Mouse (Mus musculus): Measurements from ENCODE around the gene Gne.

The Gne gene

GRCm38 (mm10) chr4:44083945-44084344 lies at the start of gene Gne:
Gne (minus strand) TSS chr4:44084177.
- no peak for DNase-seq

DNA sequence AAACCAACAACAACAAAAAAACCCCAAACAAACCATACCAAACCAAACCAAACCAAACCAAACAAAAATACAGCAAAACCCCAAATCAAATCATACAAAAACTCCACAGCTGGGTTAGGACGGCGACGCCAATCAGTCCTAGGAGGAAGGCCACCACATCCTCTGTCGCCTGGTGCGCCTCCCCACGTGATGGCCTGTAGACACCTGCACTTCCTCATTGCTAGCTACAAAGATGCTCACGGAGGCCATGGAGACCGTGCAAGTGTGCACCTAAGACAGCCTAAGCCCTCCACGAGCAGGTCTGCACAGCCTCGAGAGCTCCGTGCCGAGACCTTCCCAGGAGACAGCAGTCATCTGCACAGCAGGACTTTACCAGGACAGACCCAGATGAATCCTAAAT lies 42.8 kb upstream of the Gne start:
- DNase-seq, result no peak

DNA sequence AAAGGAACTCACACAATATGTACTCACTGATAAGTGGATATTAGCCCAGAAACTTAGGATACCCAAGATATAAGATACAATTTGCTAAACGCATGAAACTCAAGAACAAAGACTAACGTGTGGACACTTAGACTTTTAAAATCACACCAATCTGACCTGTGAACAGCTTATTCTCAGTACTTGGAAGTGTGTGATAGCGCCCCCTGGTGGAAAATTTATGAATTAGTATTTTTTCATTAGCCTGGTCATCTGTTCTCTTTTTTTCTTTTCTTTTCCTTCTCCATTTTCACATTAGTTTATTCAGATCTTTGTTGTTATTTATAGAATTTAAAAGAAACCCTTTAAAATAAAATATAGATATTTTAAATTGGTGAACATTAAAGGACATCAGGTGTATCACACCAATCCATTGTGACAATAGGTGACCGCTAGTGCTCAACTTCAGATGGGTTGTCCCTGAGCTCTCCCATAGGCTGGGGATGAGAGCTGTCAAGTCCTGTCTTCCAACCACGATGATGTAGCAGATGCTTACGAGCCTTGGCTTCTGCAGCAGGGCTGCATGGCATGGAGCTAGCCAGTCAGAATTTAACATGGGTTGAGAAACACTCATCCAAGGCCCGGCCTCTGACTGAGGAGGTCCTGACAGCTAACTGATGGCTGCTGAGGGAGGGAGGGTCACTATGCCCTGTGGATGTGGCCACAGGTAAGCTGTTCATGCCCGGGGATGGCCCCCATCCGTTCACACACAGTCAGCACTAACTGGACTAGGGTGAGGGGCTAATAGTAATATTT lies 35.6 kb upstream of the Gne start:
- DNase-seq, result no peak

DNA sequence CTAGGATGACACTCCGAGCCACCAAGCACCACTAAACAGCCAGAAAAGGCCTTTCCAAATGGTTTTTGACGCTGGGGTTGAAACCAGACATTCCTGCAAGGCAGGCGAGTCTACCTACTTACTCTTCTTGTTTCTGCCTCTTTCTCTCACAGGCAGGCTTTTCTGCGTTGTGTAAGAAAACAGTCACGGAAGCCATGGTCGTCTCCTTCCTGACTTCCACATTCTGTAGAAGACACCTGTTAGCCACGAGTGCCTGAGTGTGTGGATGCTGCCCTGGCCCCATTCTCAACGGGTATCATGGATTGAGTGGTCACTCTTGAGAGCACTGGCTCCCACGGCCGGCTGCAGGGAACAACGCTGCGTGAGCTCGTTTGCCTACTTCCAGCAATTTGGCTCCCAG lies 31.1 kb upstream of the Gne start:
- no peak for DNase-seq

GRCm38 (mm10) chr4:44113393-44114138 lies 29.6 kb upstream of the Gne start:
- no peak for DNase-seq

- DNase-seq, result no peak
Measured at GRCm38 (mm10) chr4:44112741-44113140, 28.8 kb upstream of the Gne start.

GRCm38 (mm10) chr4:44110771-44111170 lies 26.8 kb upstream of the Gne start:
- DNase-seq, result no peak

DNA sequence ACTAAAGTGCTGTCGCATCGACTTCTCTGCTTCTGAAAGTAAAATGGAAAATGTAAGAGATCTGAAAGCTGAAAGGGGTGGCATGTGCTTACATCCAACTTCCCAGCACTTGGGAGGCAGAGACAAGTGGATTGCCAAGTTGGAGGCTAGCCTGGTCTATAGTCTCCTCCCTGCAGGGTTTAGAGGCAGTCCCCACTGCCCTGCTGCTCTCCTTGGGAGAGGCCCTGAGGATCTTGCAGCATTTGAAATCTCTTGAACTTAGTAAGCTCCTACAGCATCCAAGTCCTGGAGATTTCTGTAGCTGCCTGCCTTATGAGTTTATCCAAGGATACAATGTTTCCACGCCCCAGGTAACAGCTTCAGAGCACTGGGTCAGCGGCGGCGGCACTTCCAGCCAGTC lies 24.3 kb upstream of the Gne start:
- DNase-seq, result no peak

- DNase-seq, result no peak
Measured at GRCm38 (mm10) chr4:44107339-44107738, 23.4 kb upstream of the Gne start.

GRCm38 (mm10) chr4:44106297-44106821 lies 22.4 kb upstream of the Gne start:
- no peak for DNase-seq

DNA sequence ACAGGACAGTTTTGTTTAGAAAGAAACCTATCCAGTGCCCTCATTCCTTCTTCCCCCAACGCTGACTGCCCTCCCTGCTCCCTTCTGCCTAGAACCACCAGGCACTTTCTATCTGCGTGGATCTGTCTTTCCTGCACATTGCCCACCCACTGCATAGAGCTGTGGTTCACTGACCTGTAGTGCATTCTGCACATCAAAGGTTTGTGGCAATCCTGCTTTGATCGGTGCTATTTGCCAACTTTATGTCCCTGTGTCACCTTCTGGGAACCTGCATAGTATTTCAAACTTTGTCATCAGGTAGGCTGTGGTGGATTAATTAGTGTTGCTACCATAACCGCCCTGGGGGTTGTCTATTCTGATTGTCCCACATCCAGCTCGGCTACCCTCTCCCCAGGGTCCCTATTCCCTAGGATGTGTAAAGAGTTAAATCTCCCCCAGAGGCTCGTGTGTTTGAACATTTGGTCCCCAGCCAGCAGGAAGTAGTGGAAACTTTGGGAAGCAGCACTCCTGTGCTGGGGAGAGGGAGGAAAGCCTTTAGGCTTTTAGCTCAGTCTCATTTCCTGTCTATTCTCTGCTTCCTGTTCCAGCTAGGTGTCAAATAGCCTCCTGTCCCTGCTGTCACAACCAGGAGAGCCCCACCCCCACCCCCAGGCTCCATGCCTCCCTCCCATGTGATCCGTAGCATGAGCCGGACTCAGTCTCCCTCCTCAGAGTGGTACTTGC lies 20.4 kb upstream of the Gne start:
- DNase-seq, result no peak

DNA sequence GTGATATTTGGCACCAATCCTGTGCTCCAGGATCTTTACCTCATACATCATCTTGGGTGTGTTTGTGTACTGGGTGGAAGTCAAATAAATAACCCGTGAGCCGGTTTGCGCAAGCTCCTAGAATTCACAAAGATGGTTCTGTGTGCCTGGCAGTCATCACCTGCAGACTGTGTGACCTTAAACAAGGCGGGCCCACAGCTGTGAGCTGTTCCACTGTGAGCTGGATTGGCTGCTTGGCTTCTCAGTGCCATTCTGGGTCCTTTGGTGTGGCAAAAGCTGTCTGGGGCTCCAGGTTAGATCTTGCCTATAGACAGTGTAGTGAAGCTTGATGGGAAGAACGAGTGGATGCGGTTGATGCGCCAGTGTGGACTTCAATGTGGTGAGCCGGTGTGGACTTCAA lies 19.6 kb upstream of the Gne start:
- DNase-seq, result no peak

GRCm38 (mm10) chr4:44097576-44098335 lies 13.8 kb upstream of the Gne start:
- DNase-seq, result no peak

DNA sequence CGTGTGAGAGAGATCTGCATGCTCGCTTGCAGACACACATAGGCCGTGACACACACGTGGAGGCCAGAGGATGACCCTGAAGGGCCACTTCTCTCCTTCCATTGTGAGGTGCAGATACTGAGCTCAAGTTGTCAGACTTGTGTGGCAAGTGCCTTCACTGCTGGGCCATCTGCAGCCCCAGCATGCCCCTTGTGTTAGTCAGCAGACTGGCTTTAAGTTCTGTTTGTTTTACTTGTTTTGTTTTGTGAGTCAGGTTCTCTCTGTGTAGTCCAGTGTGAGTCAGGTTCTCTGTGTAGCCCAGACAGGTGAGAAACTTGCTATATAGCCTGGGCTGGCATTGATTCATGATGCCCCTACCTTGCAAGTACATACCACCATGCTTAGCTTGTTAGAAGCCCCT lies 10.5 kb upstream of the Gne start:
- DNase-seq, result no peak

DNA sequence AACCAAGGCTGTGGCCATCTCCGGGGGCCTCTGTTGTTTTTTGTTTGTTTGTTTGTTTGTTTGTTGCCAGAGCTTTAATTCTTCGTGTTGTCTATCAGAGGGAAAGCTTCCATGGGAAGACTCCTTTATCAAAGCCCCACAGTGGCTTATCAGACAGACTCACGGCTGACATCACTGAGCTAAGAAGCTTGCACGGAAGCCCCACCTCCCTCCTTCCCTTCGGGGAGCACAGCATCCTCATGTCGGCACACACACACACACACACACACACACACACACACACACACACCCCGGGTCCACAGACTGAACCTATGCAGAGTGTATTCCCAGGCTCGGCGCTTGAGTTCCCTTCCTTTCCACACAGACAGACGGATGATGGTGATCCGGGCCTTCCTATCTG lies 8.4 kb upstream of the Gne start:
- peak; percentile 77 for DNase-seq

- DNase-seq, result no peak
Measured at GRCm38 (mm10) chr4:44085566-44085965, 1.6 kb upstream of the Gne start.

DNA sequence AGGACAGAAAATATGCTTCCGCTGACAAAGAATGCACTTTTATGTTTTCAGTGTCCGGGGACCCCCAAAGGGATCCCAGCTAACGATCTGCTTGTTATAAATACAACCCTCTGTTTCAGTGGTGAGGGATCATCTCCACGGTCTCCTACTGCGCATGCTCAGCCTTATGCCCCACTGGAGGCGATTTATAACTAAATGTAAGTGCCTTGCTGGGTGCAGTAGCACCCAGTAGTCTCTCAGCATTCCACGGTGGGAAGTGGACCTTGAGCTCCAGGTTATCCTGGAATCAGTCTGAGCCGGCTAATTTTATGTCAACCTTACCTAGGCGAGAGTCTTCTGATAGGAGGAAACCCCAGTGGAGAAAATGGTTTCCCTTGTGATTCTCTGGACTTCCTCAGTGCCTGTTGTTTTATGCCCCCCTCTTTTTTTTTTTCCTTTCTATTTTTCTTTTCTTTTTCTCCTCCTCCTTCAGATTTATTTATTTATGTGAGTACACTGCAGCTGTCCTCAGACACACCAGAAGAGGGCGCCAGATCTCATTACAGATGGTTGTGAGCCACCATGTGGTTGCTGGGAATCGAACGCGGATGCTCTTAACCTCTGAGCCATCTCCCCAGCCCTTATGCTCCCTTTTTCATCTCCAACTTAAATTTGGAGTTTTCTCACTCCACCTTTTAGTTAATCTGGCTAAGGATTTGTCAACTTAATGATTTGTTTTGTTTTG lies 787 bp upstream of the Gne start:
- DNase-seq, result no peak

GRCm38 (mm10) chr4:44078358-44078933 lies 5.5 kb downstream of the Gne start:
- DNase-seq, result no peak

GRCm38 (mm10) chr4:44074422-44074821 lies 9.6 kb downstream of the Gne start:
- no peak for DNase-seq

GRCm38 (mm10) chr4:44073799-44074198 lies 10.2 kb downstream of the Gne start:
- DNase-seq, result no peak

DNA sequence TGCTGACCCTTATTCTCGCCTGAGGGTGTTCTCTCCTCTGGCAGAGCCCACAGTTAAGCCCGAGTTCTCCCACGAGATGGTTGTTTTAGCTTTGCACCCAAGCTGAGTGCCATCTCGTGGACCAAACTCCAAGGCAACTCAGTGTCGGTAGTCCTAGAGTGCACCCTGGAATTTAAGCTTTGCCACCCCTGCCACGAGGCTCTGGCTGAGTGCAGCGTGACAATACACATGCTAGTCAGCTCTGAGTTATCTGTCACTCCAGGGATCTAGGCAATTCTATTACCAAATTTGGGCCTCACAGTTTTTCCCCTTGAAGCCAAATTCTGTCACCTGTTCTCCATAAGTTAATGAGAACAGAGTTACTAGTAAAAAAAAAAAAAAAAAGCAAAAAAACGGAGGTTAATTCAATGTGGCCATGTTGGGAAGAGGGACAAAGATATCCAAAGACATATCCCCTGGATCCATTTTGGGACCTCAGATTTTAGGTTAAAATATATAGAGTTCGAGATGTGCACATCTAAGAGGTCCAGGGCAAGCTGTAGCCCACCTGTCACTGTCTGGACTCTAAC lies 11.0 kb downstream of the Gne start:
- DNase-seq, result no peak

Data from liver (tissue).